Mouse (Mus musculus) forebrain, embryonic 16.5 days (tissue): ENCODE results near the gene Spem2. TPM values are rescaled to one million over a fixed set of nuclear protein-coding genes. Genes with fewer than 3 reads are reported as not detected.

ENCODE experiments used
- ATAC-seq: fragments of 200-750 bp; cut with Nextera tagmentation; 2 replicates; pipeline ENCODE4 v1.8.0; 2017; ENCODE audit warnings: mild to moderate bottlenecking, moderate library complexity
- H3K27ac ChIP-seq: fragments of 300-500 bp; sonication (generic); 2 replicates; pipeline ENCODE4 v1.5.1; 2014; ENCODE audit warnings: low read length, control low read depth
- H3K27me3 ChIP-seq: fragments of 300-500 bp; sonication (generic); replicated peaks from 2 replicates; pipeline ENCODE4 v1.6.1; 2014; ENCODE audit warnings: low read length; ENCODE audit not compliant: control insufficient read depth, insufficient read depth
- H3K36me3 ChIP-seq: fragments of 300-500 bp; sonication (generic); 2 replicates; pipeline ENCODE4 v1.6.1; 2014; ENCODE audit not compliant: control insufficient read depth, insufficient read depth
- H3K4me1 ChIP-seq: fragments of 300-500 bp; sonication (generic); replicated peaks from 2 replicates; pipeline ENCODE4 v1.6.1; 2014; ENCODE audit warnings: low read length; ENCODE audit not compliant: control insufficient read depth, insufficient read depth
- H3K4me2 ChIP-seq: fragments of 300-500 bp; sonication (generic); 2 replicates; pipeline ENCODE4 v1.6.1; 2014; ENCODE audit warnings: mild to moderate bottlenecking, low read length, control low read depth
- H3K4me3 ChIP-seq: fragments of 300-500 bp; sonication (generic); replicated peaks from 2 replicates; pipeline ENCODE4 v1.5.1; 2014; ENCODE audit warnings: mild to moderate bottlenecking, low read length, control low read depth
- H3K9ac ChIP-seq: fragments of 300-500 bp; sonication (generic); replicated peaks from 2 replicates; pipeline ENCODE4 v1.6.1; 2014; ENCODE audit warnings: low read depth, low read length, control low read depth
- H3K9me3 ChIP-seq: fragments of 300-500 bp; sonication (generic); 2 replicates; pipeline ENCODE4 v1.6.1; 2016; ENCODE audit warnings: low read length; ENCODE audit not compliant: control insufficient read depth
- WGBS: fragments of 180-500 bp; shearing (Covaris S2); extraction: QIAGEN DNeasy Blood & Tissue Kit; methylation state at CpG from one replicate; pipeline ENCODE4 v1.1.7; 2014; 5-methylcytosine and 5-hydroxymethylcytosine counted together
- polyA plus RNA-seq: library from polyadenylated mRNA; unstranded; fragments of >200 nt; fragmentation: Nextera tagmentation; extraction: Ambion mirVana; gene quantifications from 2 replicates; pipeline ENCODE4 v1.2.1, GENCODE M21; 2015

Spem2 gene
- polyA plus RNA-seq, 1 experiment from 2014 or later: not detected

GRCm38 (mm10) chr11:69776488-69776887 is 41.8 kb downstream of the Spem2 start:
- no peak for ATAC-seq
- H3K9me3 ChIP-seq: no peaks in the 10 kb centered on the region
- no peak overlapping the region for H3K27ac ChIP-seq
- WGBS: 84% methylated on average over 20 of the region's 20 CpGs
- no peaks in the 10 kb centered on the region for H3K4me1 ChIP-seq
- no peak overlapping the region for H3K9ac ChIP-seq
- no peaks in the 10 kb centered on the region for H3K27me3 ChIP-seq
- H3K4me2 ChIP-seq: no peak overlapping the region
- H3K4me3 ChIP-seq: no peak overlapping the region
- peaks cover 4% of the 10 kb centered on the region for H3K36me3 ChIP-seq

- Histone ChIP-seq H3K4me1 (no peaks in the 10 kb centered on the region), H3K4me2 (no peak overlapping the region), H3K36me3 (peaks cover 4% of the 10 kb centered on the region), H3K9me3 (no peaks in the 10 kb centered on the region), H3K27me3 (no peaks in the 10 kb centered on the region), H3K4me3 (no peak overlapping the region), H3K27ac (no peak overlapping the region), H3K9ac (no peak overlapping the region)
- WGBS: 79% methylated on average over 10 of the region's 10 CpGs
- no peak for ATAC-seq
Measured at GRCm38 (mm10) chr11:69775716-69776115, 42.5 kb downstream of the Spem2 start.

GRCm38 (mm10) chr11:69774961-69775360 is 43.3 kb downstream of the Spem2 start:
- Histone ChIP-seq H3K4me1 (no peaks in the 10 kb centered on the region), H3K9me3 (no peaks in the 10 kb centered on the region), H3K9ac (no peak overlapping the region), H3K4me2 (no peak overlapping the region), H3K27ac (no peak overlapping the region), H3K36me3 (peaks cover 4% of the 10 kb centered on the region), H3K4me3 (no peak overlapping the region), H3K27me3 (no peaks in the 10 kb centered on the region)
- ATAC-seq: no peak
- 60% methylated on average over 5 of the region's 5 CpGs for WGBS

- Histone ChIP-seq H3K27me3 (no peaks in the 10 kb centered on the region), H3K4me2 (no peak overlapping the region), H3K36me3 (no peaks in the 10 kb centered on the region), H3K9ac (no peak overlapping the region; the same call in 1 of the 2 replicates), H3K4me1 (peaks cover 23% of the 10 kb centered on the region), H3K4me3 (no peak overlapping the region), H3K27ac (no peak overlapping the region), H3K9me3 (no peaks in the 10 kb centered on the region)
- WGBS: 76% methylated on average over 4 of the region's 4 CpGs
- no peak for ATAC-seq
Measured at GRCm38 (mm10) chr11:69767625-69767909, 50.7 kb downstream of the Spem2 start.

- H3K27me3 ChIP-seq: no peaks in the 10 kb centered on the region
- peak overlapping the region; percentile 70 for H3K4me2 ChIP-seq
- 69% methylated on average over 13 of the region's 13 CpGs for WGBS
- no peaks in the 10 kb centered on the region for H3K36me3 ChIP-seq
- H3K4me1 ChIP-seq: peaks cover 23% of the 10 kb centered on the region
- peak overlapping the region; percentile 0; the same call in 1 of the 2 replicates for H3K9ac ChIP-seq
- H3K27ac ChIP-seq: no peak overlapping the region
- peak overlapping the region; percentile 87 for H3K4me3 ChIP-seq
- ATAC-seq: no peak
- no peaks in the 10 kb centered on the region for H3K9me3 ChIP-seq
Measured at GRCm38 (mm10) chr11:69766872-69767624, 51.2 kb downstream of the Spem2 start.

Other genes with a start within 250 kb of the Spem2 start
- gene Wrap53, start 238.2 kb downstream of the Spem2 start, polyA plus RNA-seq: 27.3 and 28.6 TPM in 2 replicates
- 103 and 109 TPM in 2 replicates for gene Trp53, start 238.1 kb downstream of the Spem2 start, polyA plus RNA-seq
- 30.2 and 33.8 TPM in 2 replicates for gene Atp1b2, start 212.5 kb downstream of the Spem2 start, polyA plus RNA-seq
- not detected in 2 replicates for gene Shbg, start 200.6 kb downstream of the Spem2 start, polyA plus RNA-seq
- gene Sat2, start 196.4 kb downstream of the Spem2 start, polyA plus RNA-seq: 17.3 and 23.8 TPM in 2 replicates
- 37.1 and 47.7 TPM in 2 replicates for gene Fxr2, start 185.5 kb downstream of the Spem2 start, polyA plus RNA-seq
- gene Sox15, start 163.2 kb downstream of the Spem2 start, polyA plus RNA-seq: not detected in 2 replicates
- gene Mpdu1, start 155.8 kb downstream of the Spem2 start, polyA plus RNA-seq: 82.1 and 90.4 TPM in 2 replicates
- gene Cd68, start 152.3 kb downstream of the Spem2 start, polyA plus RNA-seq: 6.4 and 7.8 TPM in 2 replicates
- 563 and 599 TPM in 2 replicates for gene Eif4a1, start 146.0 kb downstream of the Spem2 start, polyA plus RNA-seq
- 97.0 and 115 TPM in 2 replicates for gene Senp3, start 136.4 kb downstream of the Spem2 start, polyA plus RNA-seq
- gene Tnfsf13, start 132.7 kb downstream of the Spem2 start, polyA plus RNA-seq: 0.34 and 0.46 TPM in 2 replicates
- 1.1 and 1.2 TPM in 2 replicates for gene Tnfsf12, start 122.6 kb downstream of the Spem2 start, polyA plus RNA-seq
- 0.81 and 1.2 TPM in 2 replicates for gene Tnfsfm13, start 122.4 kb downstream of the Spem2 start, polyA plus RNA-seq
- 16.4 and 18.1 TPM in 2 replicates for gene Polr2a, start 59.8 kb downstream of the Spem2 start, polyA plus RNA-seq
- gene Slc35g3, start 56.5 kb downstream of the Spem2 start, polyA plus RNA-seq: 0.16 and 0.18 TPM in 2 replicates
- 3.3 and 3.6 TPM in 2 replicates for gene Zbtb4, start 52.6 kb downstream of the Spem2 start, polyA plus RNA-seq
- 1.2 TPM in 2 replicates for gene Chrnb1, start 22.5 kb downstream of the Spem2 start, polyA plus RNA-seq
- gene Fgf11, start 16.6 kb downstream of the Spem2 start, polyA plus RNA-seq: 5.2 and 5.9 TPM in 2 replicates
- 0.45 and 0.77 TPM in 2 replicates for gene Tmem102, start 12.8 kb downstream of the Spem2 start, polyA plus RNA-seq
- gene Gm39566, start 3.2 kb downstream of the Spem2 start, polyA plus RNA-seq: not detected in 2 replicates
- 0.72 and 0.75 TPM in 2 replicates for gene Spem1, start 3.7 kb upstream of the Spem2 start, polyA plus RNA-seq
- 18.7 and 22.8 TPM in 2 replicates for gene Nlgn2, start 19.3 kb upstream of the Spem2 start, polyA plus RNA-seq
- gene Tmem256, start 20.0 kb upstream of the Spem2 start, polyA plus RNA-seq: 254 and 272 TPM in 2 replicates
- 55.0 and 57.7 TPM in 2 replicates for gene Plscr3, start 27.9 kb upstream of the Spem2 start, polyA plus RNA-seq
- 0.29 and 0.39 TPM in 2 replicates for gene Tnk1, start 40.3 kb upstream of the Spem2 start, polyA plus RNA-seq
- not detected in 2 replicates for gene Tmem95, start 59.6 kb upstream of the Spem2 start, polyA plus RNA-seq
- 1.3 and 1.9 TPM in 2 replicates for gene Kctd11, start 62.9 kb upstream of the Spem2 start, polyA plus RNA-seq
- 0.48 and 0.49 TPM in 2 replicates for gene Acap1, start 77.1 kb upstream of the Spem2 start, polyA plus RNA-seq
- gene 2810408A11Rik, start 82.5 kb upstream of the Spem2 start, polyA plus RNA-seq: 16.4 and 18.5 TPM in 2 replicates
- 19.0 and 21.5 TPM in 2 replicates for gene Neurl4, start 82.6 kb upstream of the Spem2 start, polyA plus RNA-seq
- gene Gps2, start 95.4 kb upstream of the Spem2 start, polyA plus RNA-seq: 81.2 and 91.8 TPM in 2 replicates
- gene Eif5a, start 103.5 kb upstream of the Spem2 start, polyA plus RNA-seq: 1,142 and 1,181 TPM in 2 replicates
- 3.3 and 3.4 TPM in 2 replicates for gene Ybx2, start 117.3 kb upstream of the Spem2 start, polyA plus RNA-seq
- gene Slc2a4, start 129.7 kb upstream of the Spem2 start, polyA plus RNA-seq: 6.6 and 6.7 TPM in 2 replicates
- 0.84 TPM in 1 of 2 replicates, not detected in the other for gene Cldn7, start 146.3 kb upstream of the Spem2 start, polyA plus RNA-seq
- gene Ctdnep1, start 162.7 kb upstream of the Spem2 start, polyA plus RNA-seq: 19.0 and 24.6 TPM in 2 replicates
- 166 and 167 TPM in 2 replicates for gene Elp5, start 164.1 kb upstream of the Spem2 start, polyA plus RNA-seq
- gene Gabarap, start 172.7 kb upstream of the Spem2 start, polyA plus RNA-seq: 563 and 565 TPM in 2 replicates
- gene Phf23, start 177.3 kb upstream of the Spem2 start, polyA plus RNA-seq: 63.7 and 66.8 TPM in 2 replicates
- gene Dvl2, start 182.1 kb upstream of the Spem2 start, polyA plus RNA-seq: 34.6 and 34.7 TPM in 2 replicates
- 60.2 and 60.6 TPM in 2 replicates for gene Acadvl, start 196.9 kb upstream of the Spem2 start, polyA plus RNA-seq
- gene Dlg4, start 198.5 kb upstream of the Spem2 start, polyA plus RNA-seq: 25.6 and 32.7 TPM in 2 replicates
- 1.5 and 2.0 TPM in 2 replicates for gene Asgr1, start 235.6 kb upstream of the Spem2 start, polyA plus RNA-seq